Mouse (Mus musculus) thymus, adult 2 months (tissue): ENCODE data around the gene Antxr2. TPM values are rescaled to one million over a fixed set of nuclear protein-coding genes. Genes with fewer than 3 reads are reported as not detected.

Experiments
- DNase-seq: peaks from one replicate; pipeline ENCODE4 v3.0.0; 2021
- H3K27ac ChIP-seq: fragments of 200-500 bp; 2 replicates; pipeline ENCODE4 v1.5.1; 2012; ENCODE audit warnings: low read length, control low read depth; ENCODE audit not compliant: control insufficient read depth, insufficient read depth
- H3K27me3 ChIP-seq: fragments of 200-500 bp; 2 replicates; pipeline ENCODE4 v1.6.1; 2012; ENCODE audit warnings: mild to moderate bottlenecking, low read length, moderate library complexity, mixed read lengths; ENCODE audit not compliant: control insufficient read depth, insufficient read depth
- H3K36me3 ChIP-seq: fragments of 200-500 bp; 2 replicates; pipeline ENCODE4 v1.6.1; 2012; ENCODE audit warnings: mild to moderate bottlenecking, low read length, moderate library complexity; ENCODE audit not compliant: control insufficient read depth, insufficient read depth
- H3K4me1 ChIP-seq: fragments of 200-500 bp; replicated peaks from 2 replicates; pipeline ENCODE4 v1.6.1; 2012; ENCODE audit warnings: low read length; ENCODE audit not compliant: control insufficient read depth, insufficient read depth
- H3K4me3 ChIP-seq: fragments of 200-500 bp; 2 replicates; pipeline ENCODE4 v1.5.1; 2012; ENCODE audit warnings: mild to moderate bottlenecking, low read length, control low read depth, moderate library complexity; ENCODE audit not compliant: control insufficient read depth, insufficient read depth
- CTCF ChIP-seq: fragments of 200-500 bp; IDR thresholded peaks from 2 replicates; pipeline ENCODE4 v1.5.1; 2012; ENCODE audit warnings: mild to moderate bottlenecking, control low read depth, low read length, moderate library complexity, borderline replicate concordance; ENCODE audit not compliant: control insufficient read depth, poor library complexity, insufficient read depth; ENCODE audit errors: extremely low read depth
- POLR2A ChIP-seq: fragments of 200-500 bp; IDR thresholded peaks from 2 replicates; pipeline ENCODE4 v1.6.1; 2012; ENCODE audit warnings: mild to moderate bottlenecking, low read length, control low read depth, moderate library complexity; ENCODE audit not compliant: control insufficient read depth, poor library complexity, insufficient read depth; ENCODE audit errors: extremely low read depth
- WGBS: fragments of 180-500 bp; shearing (Covaris S2); methylation state at CpG from one replicate; pipeline ENCODE4 v1.1.7; 2018; 5-methylcytosine and 5-hydroxymethylcytosine counted together
- polyA plus RNA-seq: library from polyadenylated mRNA; depleted of rRNA; stranded (reverse); fragments of >200 nt; gene quantifications from 2 replicates; pipeline ENCODE4 v1.2.3, GENCODE M21; 2012

Gene Antxr2
- polyA plus RNA-seq, 1 experiment = 4.5 TPM

- no peak for DNase-seq
- Histone ChIP-seq H3K4me1 (no peaks in the 10 kb centered on the region), H3K4me3 (no peak overlapping the region), H3K27me3 (no peaks in the 10 kb centered on the region), H3K27ac (no peak overlapping the region), H3K36me3 (no peaks in the 10 kb centered on the region)
- 88% methylated on average over 3 of the region's 3 CpGs for WGBS
- TF ChIP-seq POLR2A (no peak), CTCF (no peak)
Measured at GRCm38 (mm10) chr5:97878871-97879270, 152.0 kb downstream of the Antxr2 start.

GRCm38 (mm10) chr5:97878215-97878794 is 152.5 kb downstream of the Antxr2 start:
- DNase-seq = no peak
- Histone ChIP-seq H3K27me3 (no peaks in the 10 kb centered on the region), H3K27ac (no peak overlapping the region), H3K4me1 (no peaks in the 10 kb centered on the region), H3K4me3 (no peak overlapping the region), H3K36me3 (no peaks in the 10 kb centered on the region)
- WGBS = 44% methylated on average over 1 of the region's 1 CpGs
- no peak for TF ChIP-seq POLR2A
- no peak for TF ChIP-seq CTCF

- H3K4me3 ChIP-seq = no peak overlapping the region
- TF ChIP-seq CTCF = no peak
- DNase-seq = no peak
- H3K27me3 ChIP-seq = no peaks in the 10 kb centered on the region
- WGBS = 99% methylated on average over 2 of the region's 2 CpGs
- no peaks in the 10 kb centered on the region for H3K36me3 ChIP-seq
- H3K27ac ChIP-seq = no peak overlapping the region
- H3K4me1 ChIP-seq = no peaks in the 10 kb centered on the region
Measured at GRCm38 (mm10) chr5:97876895-97877294, 153.9 kb downstream of the Antxr2 start.

- WGBS = 88% methylated on average over 2 of the region's 2 CpGs
- H3K27ac ChIP-seq = no peak overlapping the region
- TF ChIP-seq CTCF = no peak
- TF ChIP-seq POLR2A = no peak
- H3K27me3 ChIP-seq = no peaks in the 10 kb centered on the region
- H3K4me3 ChIP-seq = no peak overlapping the region
- H3K36me3 ChIP-seq = no peaks in the 10 kb centered on the region
- no peaks in the 10 kb centered on the region for H3K4me1 ChIP-seq
- no peak for DNase-seq
Measured at GRCm38 (mm10) chr5:97867921-97868320, 162.9 kb downstream of the Antxr2 start.

- H3K36me3 ChIP-seq = no peaks in the 10 kb centered on the region
- H3K27ac ChIP-seq = no peak overlapping the region
- no peak overlapping the region for H3K4me3 ChIP-seq
- WGBS = 95% methylated on average over 3 of the region's 3 CpGs
- TF ChIP-seq CTCF = no peak
- TF ChIP-seq POLR2A = no peak
- no peaks in the 10 kb centered on the region for H3K4me1 ChIP-seq
- no peaks in the 10 kb centered on the region for H3K27me3 ChIP-seq
- no peak for DNase-seq
Measured at GRCm38 (mm10) chr5:97866975-97867374, 163.9 kb downstream of the Antxr2 start.

GRCm38 (mm10) chr5:97857101-97857500 is 173.7 kb downstream of the Antxr2 start:
- no peak overlapping the region for H3K27ac ChIP-seq
- H3K4me1 ChIP-seq = no peaks in the 10 kb centered on the region
- H3K36me3 ChIP-seq = no peaks in the 10 kb centered on the region
- no peaks in the 10 kb centered on the region for H3K27me3 ChIP-seq
- H3K4me3 ChIP-seq = no peak overlapping the region
- no peak for DNase-seq
- TF ChIP-seq POLR2A (no peak), CTCF (no peak)
